Mouse (Mus musculus) B cell, adult 2 months (primary cell): ENCODE results near the gene Csgalnact2.
A peak's percentile ranks its signal among the peaks of the same experiment; 100 is the strongest.

Experiments
- DNase-seq, 2 experiments: peaks; one replicate each; pipeline ENCODE4 v3.0.0; 2022

Csgalnact2 gene

DNA sequence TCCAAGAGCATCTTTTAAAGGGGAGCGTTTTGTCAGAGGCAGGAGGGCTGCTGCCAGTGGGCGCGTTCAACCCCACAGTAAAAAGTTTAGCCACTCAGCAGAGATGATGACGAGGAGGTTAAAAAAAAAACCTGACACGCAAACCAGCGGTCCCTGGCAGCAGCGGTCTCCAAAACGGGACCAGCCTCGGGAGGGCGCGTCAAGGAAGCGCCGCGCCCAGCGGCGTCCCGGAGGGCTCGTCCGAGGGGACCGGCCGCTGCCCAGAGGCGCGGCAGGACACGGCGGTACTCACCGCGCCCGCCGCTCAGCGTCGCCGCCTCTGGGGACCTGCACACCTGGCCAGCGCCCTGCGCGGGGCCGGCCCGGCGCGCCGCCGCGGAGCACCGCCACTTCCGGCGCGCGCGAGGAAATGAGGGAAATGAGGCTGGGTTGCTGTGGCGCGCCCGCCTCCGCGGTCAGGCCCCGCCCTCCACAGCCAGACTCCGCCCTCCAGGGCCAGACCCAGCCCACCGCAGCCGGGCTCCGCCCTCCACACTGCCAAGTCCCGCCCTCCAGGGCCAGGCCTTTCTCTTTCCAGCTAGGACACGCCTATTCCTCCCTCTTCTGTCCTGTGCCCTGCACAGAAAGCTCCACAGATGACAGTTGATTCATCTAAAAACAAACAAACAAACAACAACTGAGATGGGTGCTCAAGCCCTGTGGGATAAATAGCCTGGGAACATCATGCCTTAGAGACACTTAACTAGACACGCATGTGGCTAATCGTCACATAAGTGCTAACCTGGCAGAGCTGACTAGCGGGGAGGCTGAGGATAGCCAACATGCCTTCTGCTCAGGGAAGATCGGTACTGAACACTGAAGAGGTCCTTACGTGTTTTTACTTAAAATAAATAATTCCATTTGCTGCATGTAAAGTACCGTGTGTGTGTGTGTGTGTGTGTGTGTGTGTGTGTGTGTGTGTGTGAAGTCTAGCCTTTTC is at the start of gene Csgalnact2:
Csgalnact2 (minus strand) TSS at position 410 of the 979 bp plus-strand sequence.
- peak; percentile 98 to 99 for DNase-seq

DNA sequence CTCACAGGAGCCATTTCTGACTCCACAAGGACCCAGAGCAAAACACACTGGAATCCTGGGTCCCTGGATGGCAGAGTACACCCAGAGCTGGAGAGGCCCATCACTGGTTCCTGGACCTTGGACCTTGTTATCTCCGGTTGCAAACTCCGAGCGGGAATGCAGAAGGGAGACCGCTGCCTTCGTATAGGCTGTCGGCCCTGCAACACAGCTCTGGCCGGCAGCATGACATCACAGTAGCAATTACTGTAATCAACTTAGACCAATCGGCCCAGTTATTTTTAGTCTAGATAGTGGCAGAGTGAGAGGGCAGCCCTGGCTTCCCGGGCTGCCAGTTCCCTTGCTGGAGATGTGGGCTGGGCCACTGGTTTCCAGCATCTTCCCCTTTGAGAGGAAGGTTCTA is 49.7 kb upstream of the Csgalnact2 start:
- DNase-seq, result no peak

DNA sequence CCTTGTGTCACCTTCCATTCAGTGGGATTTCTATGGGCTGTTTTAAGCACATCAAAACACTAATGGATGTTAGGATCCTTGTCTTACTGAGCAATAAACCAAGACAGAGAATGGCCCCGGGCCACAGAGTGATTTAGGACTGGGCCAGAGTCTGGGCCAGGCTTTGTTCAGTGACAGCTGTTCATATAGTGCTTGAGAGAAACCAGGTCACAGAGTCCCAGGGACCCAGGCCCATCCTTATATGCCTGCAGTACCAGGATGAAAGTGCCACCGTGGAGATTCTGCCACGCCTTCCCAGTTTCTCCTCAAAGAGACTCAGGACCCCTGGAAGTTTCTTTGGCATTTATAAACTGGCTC is 48.3 kb upstream of the Csgalnact2 start:
- DNase-seq, result no peak

DNA sequence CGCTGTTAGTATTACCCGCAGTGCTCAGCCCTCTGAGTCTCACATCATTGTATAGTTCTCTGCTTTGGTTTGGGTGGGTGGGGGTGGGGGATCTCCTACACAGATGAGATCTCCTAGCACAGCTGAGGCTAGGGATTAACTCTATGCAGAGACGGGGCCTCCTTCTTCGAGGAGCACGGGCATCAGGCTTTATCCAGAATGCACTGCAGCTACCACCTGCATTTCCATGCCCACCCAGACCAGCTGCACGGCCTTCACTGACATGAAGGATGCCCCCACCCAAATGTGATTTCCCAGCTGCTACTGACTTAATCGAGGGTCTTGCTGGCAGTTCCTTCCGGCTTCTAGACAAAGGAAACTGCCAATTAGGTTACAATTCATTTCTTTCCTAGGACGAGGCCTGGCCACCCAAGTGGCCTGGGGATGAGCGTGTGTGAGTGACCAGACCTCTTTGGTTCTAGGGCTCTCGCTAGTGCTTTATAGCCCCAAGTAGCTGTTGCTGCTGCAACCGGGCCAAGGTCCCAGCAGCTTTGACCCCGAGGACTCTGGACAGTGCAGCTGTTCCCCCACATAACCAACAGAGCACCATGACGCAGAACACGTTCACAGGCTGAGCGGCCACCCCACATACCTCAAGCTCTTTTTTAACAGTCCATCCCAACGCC is 47.8 kb upstream of the Csgalnact2 start:
- DNase-seq, result no peak

DNA sequence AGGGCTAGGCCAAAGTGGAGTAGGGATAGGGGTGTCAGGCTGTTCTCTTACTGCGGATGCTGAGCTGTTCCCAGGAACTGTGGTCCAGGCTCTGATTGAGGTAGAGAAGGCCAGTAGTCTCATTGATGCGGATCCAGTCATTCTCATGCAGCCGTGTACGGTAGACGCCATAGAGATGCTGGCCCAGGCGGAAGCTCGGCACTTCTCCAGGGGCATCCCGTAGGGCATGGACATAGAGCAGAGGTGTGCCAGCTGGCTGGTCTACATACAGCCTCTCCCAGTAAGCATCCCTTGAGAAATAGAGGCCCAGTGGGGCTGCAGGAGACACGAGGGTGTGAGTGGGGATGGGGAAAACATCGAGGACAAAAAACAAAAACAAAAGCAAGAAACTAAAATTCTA is 45.2 kb upstream of the Csgalnact2 start:
- DNase-seq, result no peak

DNA sequence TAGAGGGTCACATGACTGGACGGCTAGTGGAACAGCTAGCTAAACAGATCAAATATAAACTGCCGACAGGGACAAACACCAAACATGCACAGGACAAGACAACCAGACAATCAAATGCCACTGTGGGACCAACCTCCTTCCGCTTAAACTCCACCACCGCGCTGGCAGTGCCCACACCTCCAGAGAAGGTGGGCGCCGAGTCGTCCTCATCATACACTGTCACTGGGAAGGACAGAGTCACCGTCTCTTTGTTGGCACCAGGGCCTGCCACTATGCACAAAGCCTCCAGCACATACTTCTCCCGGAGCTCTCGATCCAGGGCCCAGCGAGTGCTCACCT is 41.1 kb upstream of the Csgalnact2 start:
- no peak for DNase-seq

DNA sequence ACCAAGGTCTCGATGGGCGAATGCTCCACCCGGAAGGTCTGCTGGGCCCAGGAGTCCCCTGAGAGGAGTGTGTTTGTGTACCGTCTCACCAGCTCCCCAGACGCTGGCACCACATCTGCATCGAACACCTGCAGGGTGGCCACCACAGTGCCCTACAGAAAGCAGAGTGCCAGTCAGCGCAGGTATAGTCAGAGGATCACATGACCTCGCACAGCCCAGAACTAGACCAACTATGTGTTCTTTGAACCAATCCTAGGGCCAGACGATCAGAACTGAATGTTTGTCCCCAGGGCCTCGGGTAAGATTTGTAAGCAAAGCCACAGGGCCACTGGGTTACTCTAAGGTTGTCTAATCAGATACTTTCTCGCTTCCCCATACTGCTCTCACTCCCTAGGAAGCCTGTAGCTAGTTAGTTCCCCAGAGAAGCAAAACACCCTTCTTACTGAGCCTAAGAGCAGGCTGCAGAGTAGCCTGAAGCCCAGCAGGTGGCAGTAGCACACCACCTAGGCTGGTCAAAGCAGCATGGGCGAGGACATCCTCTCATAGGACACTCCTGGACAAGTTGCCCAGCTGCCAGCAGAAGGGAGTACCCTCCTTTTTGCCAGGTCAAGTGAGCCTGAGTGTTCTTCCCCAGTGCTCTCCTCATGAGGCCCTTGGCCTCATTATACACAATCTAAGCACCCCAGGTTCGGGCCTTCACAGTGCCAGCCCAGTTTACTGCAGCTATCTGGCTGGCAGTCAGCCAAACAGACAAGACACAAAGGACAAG is 40.6 kb upstream of the Csgalnact2 start:
- peak; percentile 68 to 72 for DNase-seq

DNA sequence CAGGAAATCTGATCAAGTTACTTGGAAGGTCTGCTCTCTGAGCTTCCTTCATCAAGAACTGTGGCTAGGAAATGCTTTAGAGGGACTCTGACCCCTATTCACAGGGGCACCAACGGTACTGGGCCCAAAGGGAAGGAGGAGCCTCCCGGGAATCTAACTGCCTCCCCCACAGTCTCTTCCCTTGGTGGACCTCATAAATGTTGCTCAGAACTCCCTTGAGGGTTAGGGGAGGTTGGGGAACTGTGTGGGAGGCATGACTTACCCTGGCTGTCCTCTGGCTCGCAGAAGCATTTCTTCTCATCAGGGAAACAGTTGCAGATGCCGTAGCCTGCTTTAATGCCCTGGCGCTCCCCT is 35.0 kb upstream of the Csgalnact2 start:
- DNase-seq, result no peak

DNA sequence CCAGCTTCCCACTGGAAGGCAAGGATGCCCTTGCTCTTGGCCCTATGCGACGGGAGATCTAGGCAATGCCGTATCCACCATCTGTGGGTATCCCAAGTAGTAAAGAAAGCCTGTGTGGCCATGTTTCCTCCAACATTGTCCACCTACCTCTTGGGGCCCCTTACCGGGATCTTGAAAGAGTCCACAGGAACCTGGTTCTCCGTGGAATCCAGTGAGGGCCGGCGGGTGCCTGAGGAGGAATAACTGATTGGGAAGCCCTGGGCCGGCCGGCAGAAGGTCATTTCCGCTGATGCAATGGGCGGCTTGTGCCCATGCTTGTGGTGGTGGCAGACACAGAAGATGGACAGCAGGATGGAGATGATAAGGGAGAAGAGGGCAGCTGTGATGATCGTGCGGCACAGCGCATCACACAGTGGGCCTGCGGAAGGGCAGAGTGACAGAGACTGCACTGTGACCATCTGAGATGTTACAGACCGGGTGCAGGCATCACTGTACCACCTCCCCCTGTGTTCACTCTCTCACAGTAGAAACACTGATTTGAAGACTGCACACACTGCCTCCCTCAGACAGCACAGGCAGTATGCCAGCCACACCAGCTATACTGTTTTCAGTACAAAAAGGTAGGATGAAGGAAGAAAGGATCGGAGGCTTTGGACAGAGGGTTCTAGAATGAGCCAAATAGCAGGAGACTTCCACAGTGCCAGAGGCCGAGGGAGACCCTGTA is 34.5 kb upstream of the Csgalnact2 start:
- no peak for DNase-seq

DNA sequence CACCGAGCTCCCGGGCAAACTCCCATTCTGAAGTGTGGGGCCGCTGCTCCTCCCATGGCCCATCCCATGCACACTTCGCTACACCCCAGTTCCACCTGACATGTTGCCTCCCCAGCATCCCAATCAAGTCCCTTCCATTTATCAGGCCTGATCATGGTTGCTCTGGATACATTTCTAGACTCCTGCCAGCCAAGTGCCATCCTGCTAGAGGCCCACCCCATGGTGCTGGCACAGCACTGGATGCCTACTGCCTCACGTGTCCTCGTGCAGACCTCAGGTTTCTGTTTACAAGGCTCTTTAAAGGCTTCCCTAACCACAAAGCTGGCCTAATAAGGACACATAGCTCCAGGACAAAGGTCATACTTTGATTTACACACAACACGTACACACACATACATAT is 32.4 kb upstream of the Csgalnact2 start:
- DNase-seq, result no peak

DNA sequence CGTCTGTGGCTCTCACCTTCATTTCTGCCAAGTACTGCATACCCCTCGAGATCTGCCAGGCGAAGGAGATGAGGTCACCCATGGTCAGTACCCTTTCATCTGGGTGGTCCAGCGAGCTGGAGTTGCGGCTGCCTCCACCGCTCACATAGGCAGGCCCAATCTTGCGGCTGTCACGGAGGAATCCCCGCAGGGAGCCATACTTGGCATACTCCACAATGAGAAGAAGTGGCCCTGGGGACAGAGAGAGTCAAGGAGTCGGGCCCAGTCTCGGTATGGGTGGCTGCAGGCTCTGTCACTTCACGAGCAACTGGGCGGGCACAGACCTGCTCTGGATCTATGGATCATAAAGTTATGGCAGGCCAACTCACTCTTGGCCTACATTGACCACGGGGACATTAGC is 29.2 kb upstream of the Csgalnact2 start:
- no peak for DNase-seq

DNA sequence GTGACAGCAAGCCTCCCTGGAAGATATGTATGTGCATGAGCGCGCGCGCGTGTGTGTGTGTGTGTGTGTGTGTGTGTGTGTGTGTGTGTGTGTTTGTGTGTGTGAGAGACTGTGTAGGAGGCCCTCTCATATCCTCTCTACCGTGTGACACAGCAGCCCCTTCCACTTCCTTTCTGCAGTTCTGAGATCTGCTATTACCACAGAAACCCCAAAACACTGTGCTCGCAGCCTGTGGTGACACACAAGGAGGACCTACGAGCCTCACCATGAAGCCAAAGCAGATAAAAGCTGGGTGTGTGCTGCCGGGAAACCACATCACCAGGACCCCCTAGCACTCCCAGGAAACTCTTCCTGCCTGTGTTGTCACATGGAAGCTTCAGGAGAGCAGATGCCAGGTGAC is 28.1 kb upstream of the Csgalnact2 start:
- peak; percentile 29 to 33 for DNase-seq

DNA sequence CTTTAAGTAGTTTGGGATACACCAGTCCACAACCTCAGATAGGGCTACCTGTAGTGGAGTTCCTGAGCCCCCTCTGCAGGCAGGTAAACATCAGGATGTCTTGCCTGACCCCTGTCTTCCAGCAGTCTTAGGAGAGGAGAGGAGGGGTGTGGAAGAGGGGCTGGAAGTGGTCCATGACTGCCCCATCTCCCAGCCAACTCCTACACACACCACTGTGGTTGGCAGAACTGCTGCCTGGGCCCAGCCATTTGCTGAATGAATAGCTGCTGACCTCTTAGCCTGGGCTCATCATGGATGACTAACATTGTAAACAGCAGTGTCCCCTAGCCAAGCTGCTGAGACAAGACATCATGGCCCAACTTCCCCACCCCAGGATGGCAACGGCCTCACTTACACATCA is 26.6 kb upstream of the Csgalnact2 start:
- DNase-seq, result no peak

DNA sequence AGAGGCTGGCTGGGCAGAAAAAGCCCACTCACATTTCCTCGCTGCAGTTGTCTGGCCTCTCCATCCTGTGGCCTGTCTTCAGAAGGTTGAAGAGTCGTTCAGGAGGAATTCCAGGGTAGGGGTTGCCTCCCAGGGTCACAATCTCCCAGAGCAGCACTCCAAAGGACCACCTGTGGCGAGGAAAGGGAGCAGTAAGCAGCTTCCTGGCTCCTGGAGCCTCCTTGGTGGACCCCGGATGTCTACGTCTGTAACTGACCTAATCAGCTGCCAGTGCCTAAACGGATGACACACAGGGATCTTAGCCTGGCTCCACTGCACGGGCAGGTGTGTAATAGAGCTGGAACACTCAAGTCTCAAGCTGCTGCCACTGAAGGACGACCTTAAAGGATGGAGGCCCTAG is 25.8 kb upstream of the Csgalnact2 start:
- DNase-seq, result no peak

DNA sequence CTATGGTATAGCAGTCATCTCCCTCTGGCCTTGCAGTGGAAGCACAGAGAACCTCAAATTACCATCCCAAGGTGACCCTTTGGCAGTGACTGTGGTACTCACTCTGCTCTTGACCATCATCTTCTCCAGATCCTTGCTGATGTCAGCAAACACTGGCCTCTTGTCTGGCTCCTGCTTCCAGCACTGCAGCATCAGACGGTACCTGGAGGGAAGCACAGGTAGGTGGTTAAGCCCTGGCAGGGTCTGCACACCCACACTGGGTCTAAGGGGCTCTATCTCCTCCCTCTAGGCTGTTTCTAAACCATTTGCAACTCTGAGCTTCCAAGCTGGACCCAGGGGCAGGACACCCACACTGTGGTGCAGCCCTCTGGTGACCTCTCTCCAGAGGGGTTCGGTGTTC is 24.1 kb upstream of the Csgalnact2 start:
- no peak for DNase-seq

DNA sequence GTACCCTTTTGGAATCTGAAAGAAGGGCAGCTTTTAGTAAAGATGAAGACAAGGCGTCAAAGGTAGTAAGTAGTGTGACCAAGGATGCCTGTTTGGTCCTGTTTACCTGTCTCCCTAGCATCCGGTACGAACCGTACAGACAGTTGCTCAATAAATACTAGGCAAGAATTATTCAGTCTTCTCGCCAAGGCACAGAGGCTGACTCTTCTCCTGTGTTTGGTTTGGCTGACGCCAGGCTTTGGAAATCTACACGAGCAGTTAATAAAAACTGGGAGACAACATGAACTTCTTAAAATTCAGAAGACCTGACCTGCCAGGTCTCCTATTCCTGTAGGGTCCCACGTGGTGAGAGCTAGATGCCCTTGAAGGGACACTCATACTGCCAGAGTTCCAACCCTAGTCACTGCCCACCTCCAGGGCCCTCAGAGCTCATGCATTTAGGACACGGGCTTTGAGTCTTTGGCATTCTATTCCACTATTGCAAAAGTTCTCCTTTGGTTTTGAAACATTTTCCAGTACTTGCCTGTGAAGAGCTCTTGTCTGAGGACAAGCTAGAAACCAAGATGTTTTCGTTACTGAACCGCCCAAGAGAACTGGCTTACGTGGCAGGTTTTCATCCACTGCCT is 23.6 kb upstream of the Csgalnact2 start:
- no peak for DNase-seq

DNA sequence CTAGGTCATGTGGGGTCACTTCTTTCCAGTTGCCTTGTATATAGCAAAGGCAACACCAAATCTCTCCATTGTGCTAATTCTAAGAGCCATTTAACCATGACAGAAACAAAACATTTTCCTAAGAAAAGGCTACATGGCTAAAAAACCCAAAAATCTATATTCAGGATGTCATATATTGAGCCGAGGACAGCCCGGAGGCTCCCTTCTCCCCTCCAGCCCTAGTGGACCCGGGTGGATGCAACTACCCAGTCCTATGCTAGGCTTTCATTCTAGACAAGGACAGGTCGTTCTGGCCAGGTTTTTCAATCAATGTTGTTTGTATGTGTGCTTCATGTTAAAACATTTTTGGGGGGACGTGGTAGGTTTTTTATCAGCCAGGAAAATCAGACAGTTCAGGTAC is 14.2 kb upstream of the Csgalnact2 start:
- DNase-seq, result no peak

DNA sequence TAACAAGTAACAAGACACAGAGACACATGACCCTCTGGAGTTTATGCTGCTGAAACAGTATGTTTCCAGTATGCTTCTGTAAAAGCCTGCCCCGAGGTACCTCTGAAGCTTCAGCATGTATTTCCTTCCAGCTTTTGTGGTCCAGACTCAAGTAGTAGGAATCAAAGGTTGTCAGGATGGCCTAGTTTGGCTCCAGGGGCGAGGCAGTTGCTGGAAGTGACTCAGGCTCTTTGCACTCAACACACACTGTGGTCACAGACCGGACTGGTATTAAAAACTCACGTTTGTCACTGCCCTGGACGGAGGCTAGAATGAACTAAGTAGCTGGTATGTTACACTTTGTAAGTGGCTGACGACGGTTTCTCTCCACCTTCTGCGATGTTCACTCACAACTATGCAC is 12.0 kb upstream of the Csgalnact2 start:
- DNase-seq, result no peak

DNA sequence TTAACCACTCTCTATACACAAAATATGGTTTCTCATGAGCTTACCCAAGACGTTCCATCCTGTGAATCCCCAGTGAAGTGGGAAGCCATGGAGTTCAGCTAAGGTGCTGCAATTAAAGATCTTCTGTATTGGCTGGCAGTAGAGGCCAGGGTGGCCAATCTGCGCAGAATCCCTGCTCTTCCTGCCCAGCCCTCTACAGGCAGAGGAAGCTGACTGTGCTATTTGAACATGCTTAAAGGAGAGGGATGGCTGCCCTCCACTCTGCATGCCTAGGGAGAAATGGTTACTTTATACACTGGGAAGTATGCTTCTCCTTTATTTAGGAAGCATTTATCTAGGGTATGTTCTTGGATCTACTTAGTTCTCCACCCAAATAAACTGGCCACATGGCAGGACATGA is 11.6 kb upstream of the Csgalnact2 start:
- no peak for DNase-seq

DNA sequence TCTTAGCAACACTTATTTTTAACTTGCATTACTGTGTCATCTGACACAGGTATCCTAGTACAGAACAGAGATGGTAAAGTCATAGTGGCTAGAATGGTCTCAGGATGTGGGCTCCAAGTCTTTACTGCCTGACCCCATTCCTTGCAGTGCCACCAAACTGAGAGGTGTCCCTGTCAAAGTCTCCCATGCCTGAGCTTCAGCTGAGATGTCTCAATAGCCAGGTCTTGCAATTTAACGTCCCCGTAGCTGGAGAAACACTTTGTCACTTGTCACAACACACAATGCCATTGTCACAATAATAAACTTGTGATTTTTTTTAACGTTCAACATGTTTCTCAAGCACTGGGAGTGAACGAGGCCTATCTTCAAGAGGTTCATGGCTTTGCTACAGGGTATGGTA is 11.2 kb upstream of the Csgalnact2 start:
- DNase-seq, result no peak

DNA sequence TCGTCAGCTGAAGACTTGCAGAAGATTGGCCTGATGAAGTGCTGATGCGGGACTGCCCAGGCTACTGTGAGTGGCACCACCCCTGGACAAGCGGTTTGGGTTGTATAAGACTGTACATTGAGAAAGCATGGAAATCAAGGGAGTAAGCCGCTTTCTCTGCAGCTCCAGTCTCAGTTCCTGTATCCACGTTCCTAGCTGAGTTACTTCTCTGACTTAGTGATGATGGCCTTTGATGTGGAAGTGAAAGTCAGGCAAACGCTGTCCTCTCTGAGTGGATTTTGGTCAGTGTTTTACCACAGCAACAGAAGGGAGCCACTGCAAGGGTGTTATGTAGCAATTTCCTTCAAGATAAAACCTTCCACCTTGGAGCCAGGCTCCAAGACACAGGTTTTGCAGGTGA is 2.0 kb upstream of the Csgalnact2 start:
- peak in 1 of 2 experiments; percentile 10 for DNase-seq

DNA sequence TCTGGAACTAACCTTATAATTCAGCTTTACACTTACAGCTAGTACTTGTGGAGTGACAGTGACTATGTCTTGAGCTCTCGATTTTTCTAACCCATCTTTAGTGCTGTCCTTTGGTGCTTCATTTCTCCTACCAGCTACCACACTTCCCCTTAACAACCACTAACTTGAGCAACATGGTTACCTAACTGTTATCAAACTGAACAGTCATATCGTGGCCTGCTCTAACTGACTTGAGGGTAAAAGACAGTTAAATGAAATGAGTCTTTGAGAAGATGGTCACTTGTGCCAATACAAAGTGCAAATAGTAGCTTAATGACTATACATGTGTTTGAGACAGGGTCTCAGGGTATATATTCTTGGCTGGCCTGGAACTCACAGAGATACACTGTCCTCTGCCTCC is 1.8 kb downstream of the Csgalnact2 start:
- DNase-seq, result peak in 1 of 2 experiments; percentile 10

DNA sequence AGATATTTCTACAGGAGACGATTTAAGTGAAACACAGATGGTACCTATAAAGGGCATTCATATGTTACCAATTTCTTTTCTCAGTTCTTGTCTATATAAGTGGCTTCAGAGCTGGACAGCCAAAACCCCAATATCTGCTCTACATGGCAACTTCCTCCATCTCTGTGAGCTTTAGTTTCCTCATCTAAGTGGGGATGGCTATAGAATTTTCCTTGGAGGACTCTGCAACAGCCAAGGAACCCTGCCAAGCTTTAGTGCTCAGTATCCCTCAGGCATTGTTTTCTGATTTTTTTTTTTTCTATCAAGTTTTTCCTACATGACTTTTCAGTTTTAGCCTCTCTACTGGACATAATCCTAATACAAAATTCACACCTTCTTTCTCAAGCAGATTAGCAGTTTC is 4.5 kb downstream of the Csgalnact2 start:
- peak; percentile 10 to 12 for DNase-seq
